Mouse (Mus musculus) T-cell, adult 2 months (primary cell): ENCODE results near the gene Creb5.

Source experiments
- DNase-seq: peaks from one replicate; pipeline ENCODE4 v3.0.0; 2022; ENCODE audit warnings: low spot score

Creb5 gene

GRCm38 (mm10) chr6:53491331-53491730 is 204.3 kb downstream of the Creb5 start:
- DNase-seq: no peak

DNA sequence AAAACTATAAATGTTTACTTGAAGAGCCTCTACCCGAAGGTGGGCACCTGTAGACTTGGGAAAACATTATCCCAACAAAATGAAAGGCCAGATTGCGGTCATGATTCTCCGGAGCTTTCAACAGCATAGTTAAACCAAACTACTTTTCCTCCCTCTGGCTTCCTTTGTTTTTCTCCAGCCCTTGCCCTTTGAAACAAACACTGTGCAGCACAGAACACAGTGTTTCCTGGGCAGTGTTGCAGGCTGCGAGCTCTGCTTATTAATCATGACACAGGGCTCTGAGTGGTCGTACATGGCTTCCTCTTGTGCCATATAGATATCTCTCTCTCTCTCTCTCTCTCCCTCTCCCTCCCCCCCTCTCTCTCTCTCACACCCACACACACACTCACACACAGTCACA is 206.8 kb downstream of the Creb5 start:
- no peak for DNase-seq

- no peak for DNase-seq
Observed at GRCm38 (mm10) chr6:53495667-53496066, 208.6 kb downstream of the Creb5 start.

GRCm38 (mm10) chr6:53496325-53496753 is 209.3 kb downstream of the Creb5 start:
- DNase-seq: no peak

GRCm38 (mm10) chr6:53497904-53498536 is 210.9 kb downstream of the Creb5 start:
- no peak for DNase-seq

DNA sequence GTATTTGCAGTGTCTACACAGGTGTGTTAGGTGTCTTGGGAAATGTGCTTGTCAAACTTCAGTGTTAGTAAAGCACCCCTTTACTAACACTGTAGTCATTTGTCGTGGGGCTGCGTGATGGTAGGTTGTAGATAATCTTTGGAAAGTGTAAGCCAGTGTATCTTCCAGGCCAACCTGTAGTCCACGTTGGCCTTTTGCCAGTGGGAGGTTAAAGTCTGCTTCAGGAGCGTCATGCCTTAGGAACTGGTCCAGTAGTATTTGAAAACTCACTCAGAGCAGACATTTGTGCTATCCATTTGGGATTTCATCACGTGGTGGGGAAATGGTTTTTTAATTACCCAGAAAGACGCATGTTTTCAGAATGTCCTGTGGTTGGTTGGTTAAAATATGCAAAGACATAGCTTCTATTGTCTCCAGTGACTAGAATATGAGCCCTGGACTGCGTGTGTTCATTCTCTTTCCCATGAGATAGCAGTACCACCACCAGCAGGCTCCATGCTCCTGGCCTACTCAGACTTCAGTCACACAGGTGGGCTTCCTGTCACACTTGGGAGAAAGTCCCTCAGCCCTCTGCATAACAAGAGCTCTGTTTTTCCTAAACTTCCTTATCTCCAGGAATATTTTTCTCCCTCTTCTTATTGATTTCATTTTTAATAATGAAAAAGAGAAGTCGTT is 212.7 kb downstream of the Creb5 start:
- no peak for DNase-seq

DNA sequence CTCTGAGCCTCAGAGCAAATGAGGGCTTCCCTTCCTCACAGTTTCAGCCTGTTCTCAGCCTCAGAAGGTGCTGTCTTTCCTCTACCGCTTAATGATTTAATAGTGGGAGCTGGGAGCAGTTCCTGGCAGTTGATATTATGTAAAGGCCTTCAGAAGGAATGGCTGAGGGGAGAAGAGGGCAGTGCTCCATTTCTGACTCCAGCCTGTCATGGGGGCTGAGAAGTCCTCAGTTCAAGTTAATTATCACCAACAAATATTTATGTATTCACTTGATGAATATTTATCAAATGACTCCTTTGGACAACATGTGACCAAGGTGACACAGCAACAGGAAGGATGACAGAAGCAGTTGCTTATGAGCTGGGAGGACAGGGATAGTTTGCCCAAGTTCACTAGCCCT is 214.2 kb downstream of the Creb5 start:
- no peak for DNase-seq

GRCm38 (mm10) chr6:53506947-53507564 is 220.0 kb downstream of the Creb5 start:
- no peak for DNase-seq

- DNase-seq: no peak
Observed at GRCm38 (mm10) chr6:53508847-53509494, 221.9 kb downstream of the Creb5 start.

- no peak for DNase-seq
Observed at GRCm38 (mm10) chr6:53510005-53510404, 222.9 kb downstream of the Creb5 start.

DNA sequence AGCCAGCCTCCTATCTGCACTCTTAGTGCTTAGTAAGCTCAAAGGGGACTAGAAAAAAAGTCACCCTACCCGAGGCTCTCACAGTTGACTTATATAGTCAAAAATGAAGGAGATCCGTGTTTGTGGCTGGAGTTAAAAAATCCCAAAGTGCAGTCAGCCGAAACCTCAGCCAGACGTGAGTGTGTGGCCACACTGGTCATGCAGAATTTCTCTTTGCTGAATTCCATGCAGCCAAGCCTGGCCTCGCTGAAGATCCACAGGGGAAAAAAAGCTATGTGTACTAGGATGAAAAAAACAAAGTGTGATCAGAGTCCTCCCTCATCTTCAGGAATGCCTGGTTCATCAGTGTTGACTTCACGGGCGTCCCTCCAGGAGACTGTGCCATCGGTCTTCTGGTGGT is 225.2 kb downstream of the Creb5 start:
- no peak for DNase-seq

- DNase-seq: no peak
Observed at GRCm38 (mm10) chr6:53513380-53513779, 226.3 kb downstream of the Creb5 start.

DNA sequence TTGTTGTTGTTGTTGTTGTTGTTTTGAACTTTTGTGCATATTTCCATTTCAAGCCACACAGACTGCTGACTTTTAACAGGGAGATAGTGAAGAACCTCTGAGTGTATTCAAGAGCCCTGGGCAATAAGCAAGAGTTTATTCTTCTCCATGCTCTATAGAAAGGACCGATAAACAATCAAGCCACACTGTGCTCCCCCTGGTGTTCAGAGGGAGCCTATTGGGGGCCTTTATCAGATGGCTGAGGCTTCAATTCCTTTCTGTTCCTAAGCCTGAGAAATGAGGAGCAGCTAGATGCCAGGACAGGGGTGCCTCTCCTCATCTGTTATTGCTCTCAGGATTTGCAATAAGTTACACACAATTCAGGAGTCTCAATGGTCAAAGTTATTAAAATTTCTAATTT is 227.8 kb downstream of the Creb5 start:
- DNase-seq: no peak

DNA sequence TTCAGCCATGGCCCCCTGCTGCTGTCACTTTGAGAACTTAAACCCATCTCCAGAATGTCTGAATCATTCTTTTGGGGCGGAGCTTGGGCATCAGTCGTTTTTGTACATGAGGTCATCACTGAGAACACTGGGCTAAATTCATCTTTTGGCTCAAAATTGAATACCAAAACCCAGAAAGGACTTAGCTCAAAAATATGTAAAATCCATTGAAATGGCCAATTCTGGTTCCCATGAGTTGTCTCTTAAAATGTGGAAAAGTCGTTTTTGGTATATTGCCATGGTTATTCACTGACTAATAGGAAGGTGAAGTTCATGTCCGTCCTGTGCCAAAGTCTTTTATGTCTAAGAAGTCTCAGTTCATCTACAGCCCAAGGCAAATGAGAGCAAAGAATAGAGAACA is 228.5 kb downstream of the Creb5 start:
- DNase-seq: no peak

DNA sequence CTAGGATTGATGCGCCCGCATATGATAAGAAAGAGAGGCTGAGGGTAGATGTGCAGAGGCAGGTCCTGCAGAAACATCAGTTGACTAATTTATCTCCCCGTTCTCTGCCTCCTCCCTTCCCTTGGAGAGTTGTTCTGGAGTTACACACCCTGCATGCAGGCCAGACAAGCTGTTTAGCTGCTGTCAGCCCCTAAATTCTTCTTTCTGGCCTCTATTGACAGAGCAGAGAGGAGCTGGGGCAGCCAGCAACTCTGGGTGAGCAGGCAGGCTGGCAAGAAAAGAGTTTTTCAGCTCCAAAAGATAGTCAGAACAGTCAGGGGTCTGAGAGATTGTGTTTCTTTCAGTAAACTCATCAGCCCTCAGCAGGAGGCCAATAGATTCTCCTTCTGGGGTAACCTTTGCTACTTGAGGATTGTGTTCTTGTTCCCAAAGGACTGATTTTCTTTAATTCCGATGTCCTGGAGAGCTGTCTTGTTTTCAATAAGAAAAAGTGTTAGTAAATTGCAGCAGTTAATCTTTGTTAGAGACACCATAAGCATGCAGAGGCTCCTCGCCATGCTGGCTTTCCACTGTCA is 230.4 kb downstream of the Creb5 start:
- DNase-seq: no peak

- no peak for DNase-seq
Observed at GRCm38 (mm10) chr6:53523743-53524497, 236.8 kb downstream of the Creb5 start.

DNA sequence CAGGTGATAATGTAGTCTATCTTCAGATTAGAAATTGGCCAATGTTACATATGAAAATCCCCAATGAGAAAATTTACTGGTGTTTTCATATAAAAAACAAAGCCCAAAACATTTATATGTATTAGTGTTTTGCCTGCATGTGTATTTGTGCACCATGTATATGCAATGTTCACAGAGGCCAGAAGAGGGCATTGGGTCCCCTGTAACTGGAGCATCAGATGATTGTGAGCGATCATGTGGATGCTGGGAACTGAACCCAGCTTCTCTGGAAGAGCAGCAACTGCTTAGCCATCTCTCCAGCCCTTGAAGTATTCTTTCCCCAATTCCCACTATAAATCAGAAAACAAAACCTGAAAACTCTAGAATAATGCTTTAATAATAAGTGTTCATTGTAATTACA is 239.4 kb downstream of the Creb5 start:
- no peak for DNase-seq

GRCm38 (mm10) chr6:53530742-53531141 is 243.7 kb downstream of the Creb5 start:
- no peak for DNase-seq

- no peak for DNase-seq
Observed at GRCm38 (mm10) chr6:53531461-53531860, 244.4 kb downstream of the Creb5 start.

- no peak for DNase-seq
Observed at GRCm38 (mm10) chr6:53537530-53537929, 250.5 kb downstream of the Creb5 start.

DNA sequence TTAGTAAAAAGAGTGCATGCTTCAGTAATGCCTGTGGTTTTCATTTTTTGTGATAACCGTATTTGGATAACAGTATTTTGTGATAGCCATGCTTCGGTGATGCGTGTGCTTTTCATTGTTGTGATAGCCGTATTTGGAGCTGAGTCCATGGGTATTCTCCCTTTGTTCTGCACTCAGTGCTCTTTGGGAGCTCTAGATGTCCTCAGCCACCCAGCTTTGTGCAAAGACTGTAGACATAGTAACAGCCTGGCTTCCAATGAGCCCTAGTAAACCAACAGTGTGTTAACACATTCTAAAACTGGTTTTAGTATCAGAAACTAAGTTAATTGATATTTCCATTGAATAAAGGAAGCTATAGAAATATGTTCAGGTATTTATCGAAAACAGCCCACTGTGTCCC is 254.7 kb downstream of the Creb5 start:
- DNase-seq: no peak

GRCm38 (mm10) chr6:53545483-53545900 is 258.4 kb downstream of the Creb5 start:
- DNase-seq: no peak
